ENCODE assay signal across 11 mouse cellular contexts in the genomic region with DNA sequence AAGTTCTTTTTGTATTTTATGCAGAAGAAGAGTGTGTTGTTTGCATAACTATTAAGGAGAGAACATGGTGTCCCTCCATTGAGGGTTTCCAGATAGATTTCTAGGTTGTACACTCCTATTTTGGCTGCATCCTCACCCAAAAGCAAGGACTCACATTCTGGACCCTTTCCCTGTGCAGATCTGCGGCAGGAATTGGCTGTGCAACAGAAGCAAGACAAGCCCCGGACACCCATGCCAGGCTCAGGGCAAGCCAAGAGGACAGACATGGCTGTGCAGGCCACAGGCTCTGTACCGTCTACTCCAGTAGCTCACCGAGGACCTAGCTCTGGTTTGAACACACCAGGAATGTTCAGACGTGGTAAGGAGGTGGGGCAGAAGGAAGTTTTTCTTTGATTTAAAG.
"Had no signal": no experiment of that assay in that cellular context is flagged by ENCODE, and none has a peak within 500 bp of the region (broad histone marks: within the 10 kb centered on the region; RNA-seq: fewer than 3 reads in every experiment).

No protein-coding gene starts in this region.

- DNase-seq: kidney, adult 11 months; kidney, adult 8-10 months; kidney, postnatal 10 days; kidney, postnatal 36 days; liver, embryonic 13.5 days; lung, adult 2 months; lung, postnatal 14 days; lung, postnatal 4 days; midbrain, embryonic 14.5 days; right cerebral cortex, postnatal 4 days; thymus, postnatal 25 days had no signal
